Mouse (Mus musculus): ENCODE data around the gene Gclm. TPM values are rescaled to one million over a fixed set of nuclear protein-coding genes. Genes with fewer than 3 reads are reported as not detected.
"Not testable (repeated sequence)": the region's sequence is repeated elsewhere in the genome, so short reads cannot be mapped to it uniquely, and the experiment has no call there.

The Gclm gene
- polyA plus RNA-seq, 1 experiment from 2014 or later, result 40.3 TPM

DNA sequence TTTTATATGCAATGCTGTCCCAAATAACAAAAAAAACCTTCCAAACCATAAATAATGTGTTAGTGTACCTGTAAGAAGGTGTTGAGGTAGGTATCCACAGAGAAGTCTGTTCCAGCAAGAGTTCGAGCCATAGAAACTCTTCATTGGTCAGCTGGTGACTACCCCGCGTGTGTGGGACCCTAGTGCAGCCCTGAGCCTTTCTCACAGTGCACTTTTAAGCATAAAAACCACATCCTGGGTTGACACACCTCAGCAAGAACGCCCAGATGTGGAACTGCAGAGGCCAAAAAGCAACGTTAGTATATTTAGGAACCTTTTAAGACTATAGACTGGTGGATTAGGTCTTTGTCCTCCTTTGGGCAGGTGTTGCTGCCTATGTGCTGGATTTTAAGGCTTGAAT, 41.8 kb downstream of the Gclm start:
- Histone ChIP-seq H3K4me2 (no peak overlapping the region), H3K9me3 (no peaks in the 10 kb centered on the region), H3K36me3 (replicated peaks) (peaks cover 24% of the 10 kb centered on the region; the same call in 1 of the 2 replicates), H3K27me3 (replicated peaks) (no peaks in the 10 kb centered on the region), H3K4me3 (no peak overlapping the region), H3K4me1 (peaks cover 19% of the 10 kb centered on the region), H3K9ac (no peak overlapping the region), H3K27ac (no peak overlapping the region)
- 81% methylated on average over 5 of the region's 5 CpGs for WGBS
- ATAC-seq (replicated peaks), result no peak

DNA sequence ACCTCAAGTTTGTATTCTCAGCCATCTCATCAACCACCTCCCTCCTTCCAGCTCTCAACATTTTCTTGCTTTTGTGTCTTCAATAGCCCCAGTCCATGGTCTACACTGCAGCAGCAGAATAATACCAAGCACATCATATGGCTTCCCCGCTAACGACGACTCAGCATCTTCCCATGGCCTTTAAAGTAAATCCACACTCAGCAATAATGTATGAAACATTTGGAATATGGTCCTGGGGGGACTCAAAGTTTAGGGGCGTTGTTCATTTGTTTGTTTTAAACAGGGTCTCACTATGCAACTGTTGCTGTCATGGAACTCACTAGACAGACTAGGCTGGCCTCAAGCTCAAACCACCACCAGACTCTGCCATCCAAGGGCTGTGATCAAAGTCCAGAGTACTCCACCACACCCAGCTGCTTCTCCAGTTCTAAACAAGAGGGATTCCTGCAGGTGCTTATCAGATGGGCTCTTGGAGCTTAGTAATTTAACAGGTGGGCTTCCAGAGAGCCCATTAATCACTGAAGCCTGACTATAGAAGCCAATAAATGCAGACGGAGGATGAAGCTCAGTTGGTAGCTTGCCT, 43.3 kb downstream of the Gclm start:
- WGBS, result 92% methylated on average over 5 of the region's 5 CpGs
- Histone ChIP-seq H3K27me3 (replicated peaks) (no peaks in the 10 kb centered on the region), H3K4me1 (peaks cover 24% of the 10 kb centered on the region), H3K4me2 (no peak overlapping the region), H3K9ac (no peak overlapping the region), H3K27ac (no peak overlapping the region), H3K36me3 (replicated peaks) (peaks cover 11% of the 10 kb centered on the region; the same call in 1 of the 2 replicates), H3K4me3 (no peak overlapping the region), H3K9me3 (no peaks in the 10 kb centered on the region)
- ATAC-seq (replicated peaks), result no peak

DNA sequence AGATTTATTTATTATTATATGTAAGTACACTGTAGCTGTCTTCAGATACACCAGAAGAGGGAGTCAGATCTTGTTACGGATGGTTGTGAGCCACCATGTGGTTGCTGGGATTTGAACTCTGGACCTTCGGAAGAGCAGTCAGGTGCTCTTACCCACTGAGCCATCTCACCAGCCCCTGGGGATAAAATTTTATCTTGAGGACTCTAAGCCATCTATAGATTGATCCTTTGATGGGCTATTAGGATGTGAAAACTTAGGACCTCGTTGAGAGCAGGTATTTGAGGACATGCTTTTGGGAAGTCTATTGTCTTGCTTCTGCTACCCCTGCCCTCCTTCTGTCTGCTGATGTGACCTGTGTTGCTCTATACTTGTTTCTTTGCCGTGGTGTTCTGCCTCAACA, 44.0 kb downstream of the Gclm start:
- H3K4me1 ChIP-seq, result peaks cover 27% of the 10 kb centered on the region
- not testable (repeated sequence) for H3K4me3 ChIP-seq; ATAC-seq (replicated peaks); H3K27ac ChIP-seq; H3K27me3 ChIP-seq (replicated peaks); H3K9ac ChIP-seq; H3K36me3 ChIP-seq (replicated peaks); H3K9me3 ChIP-seq; H3K4me2 ChIP-seq
- 69% methylated on average over 4 of the region's 4 CpGs for WGBS

DNA sequence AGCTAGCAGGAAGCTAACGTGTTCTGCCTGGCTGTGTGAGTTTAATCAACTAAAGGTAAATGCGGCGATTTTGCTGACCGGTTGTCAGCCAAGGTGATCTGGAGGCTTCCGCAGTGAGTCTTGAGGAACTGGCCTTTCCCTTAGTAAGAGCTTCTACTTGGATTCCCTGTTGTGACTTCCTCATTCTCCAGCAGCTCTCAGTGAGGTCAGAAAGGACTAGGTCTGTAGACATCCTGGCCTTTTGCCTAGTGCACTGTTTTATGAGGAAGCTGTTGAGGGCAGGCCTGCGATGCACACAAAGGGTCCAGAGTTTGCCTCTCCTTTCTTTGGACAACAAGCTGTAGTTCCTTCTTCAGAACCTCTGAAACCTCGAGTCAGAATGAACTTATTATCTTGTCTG, 45.3 kb downstream of the Gclm start:
- Histone ChIP-seq H3K4me2 (peak overlapping the region; percentile 62), H3K4me1 (peaks cover 40% of the 10 kb centered on the region), H3K9me3 (no peaks in the 10 kb centered on the region), H3K36me3 (replicated peaks) (no peaks in the 10 kb centered on the region), H3K9ac (no peak overlapping the region), H3K4me3 (no peak overlapping the region), H3K27me3 (replicated peaks) (no peaks in the 10 kb centered on the region), H3K27ac (0 out of 2 replicates have a peak overlapping the region, but pooled peaks have one; percentile 7)
- ATAC-seq (replicated peaks), result no peak
- WGBS, result 76% methylated on average over 7 of the region's 7 CpGs

GRCm38 (mm10) chr3:122291828-122292227, 46.5 kb downstream of the Gclm start:
- H3K4me3 ChIP-seq, result peak overlapping the region; percentile 89
- peak overlapping the region; percentile 98 for H3K9ac ChIP-seq
- peak overlapping the region; percentile 100; the same call in 1 of the 2 replicates for H3K27ac ChIP-seq
- H3K9me3 ChIP-seq, result no peaks in the 10 kb centered on the region
- H3K36me3 ChIP-seq (replicated peaks), result no peaks in the 10 kb centered on the region
- ATAC-seq (replicated peaks), result no peak
- H3K4me2 ChIP-seq, result peak overlapping the region; percentile 62
- WGBS, result 39% methylated on average over 12 of the region's 12 CpGs
- H3K4me1 ChIP-seq, result peaks cover 41% of the 10 kb centered on the region
- H3K27me3 ChIP-seq (replicated peaks), result no peaks in the 10 kb centered on the region

- Histone ChIP-seq H3K9ac (peak overlapping the region; percentile 98), H3K4me3 (peak overlapping the region; percentile 89), H3K27me3 (replicated peaks) (no peaks in the 10 kb centered on the region), H3K4me1 (peaks cover 41% of the 10 kb centered on the region), H3K27ac (peak overlapping the region; percentile 100), H3K4me2 (peak overlapping the region; percentile 62), H3K36me3 (replicated peaks) (no peaks in the 10 kb centered on the region), H3K9me3 (no peaks in the 10 kb centered on the region)
- WGBS, result 7% methylated on average over 52 of the region's 54 CpGs
- ATAC-seq (replicated peaks), result peak; percentile 51
Observed at GRCm38 (mm10) chr3:122292300-122293222, 47.2 kb downstream of the Gclm start.

DNA sequence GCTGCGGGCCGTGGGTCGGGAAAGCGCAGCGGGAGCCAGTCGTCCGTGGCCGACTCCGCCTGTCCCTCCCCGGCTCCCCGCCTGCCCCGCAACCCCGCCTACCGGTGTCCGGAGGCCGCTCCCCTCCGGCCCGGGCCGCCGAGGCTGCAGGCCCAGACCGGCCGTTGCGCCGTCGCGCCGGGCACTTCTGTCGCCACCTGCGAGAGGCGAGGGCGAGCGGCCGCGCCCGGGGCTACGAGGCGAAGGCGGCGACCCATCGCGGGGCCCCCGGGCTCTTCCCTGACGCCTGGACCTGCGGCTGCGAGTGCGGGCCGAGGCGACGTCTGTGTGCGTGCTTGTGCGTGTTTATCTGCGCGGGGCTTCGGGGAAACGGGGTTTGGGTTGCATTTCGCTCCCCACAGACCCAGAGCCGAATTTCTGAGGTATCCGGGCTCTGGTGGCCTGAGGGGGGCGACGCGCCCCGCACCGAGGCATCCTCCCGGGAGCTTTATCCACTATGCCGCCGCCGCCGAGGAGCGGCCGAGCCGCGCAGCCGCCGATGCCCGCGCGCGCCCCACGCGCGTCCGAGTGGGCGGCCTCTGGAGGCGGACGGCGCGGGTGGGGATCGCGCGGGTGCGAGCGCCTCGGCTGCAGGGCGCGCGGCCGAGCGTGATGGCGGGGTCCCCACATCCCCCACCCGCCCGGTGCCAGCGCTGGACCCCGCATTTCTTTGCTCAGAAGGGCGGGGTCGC, 48.0 kb downstream of the Gclm start:
- H3K9me3 ChIP-seq, result no peaks in the 10 kb centered on the region
- H3K27me3 ChIP-seq (replicated peaks), result no peaks in the 10 kb centered on the region
- peak overlapping the region; percentile 98 for H3K9ac ChIP-seq
- H3K4me3 ChIP-seq, result peak overlapping the region; percentile 89
- ATAC-seq (replicated peaks), result peak; percentile 83
- H3K4me2 ChIP-seq, result peak overlapping the region; percentile 62
- no peaks in the 10 kb centered on the region for H3K36me3 ChIP-seq (replicated peaks)
- H3K27ac ChIP-seq, result peak overlapping the region; percentile 100
- under 1% methylated on average over 103 of the region's 105 CpGs for WGBS
- H3K4me1 ChIP-seq, result peaks cover 41% of the 10 kb centered on the region

DNA sequence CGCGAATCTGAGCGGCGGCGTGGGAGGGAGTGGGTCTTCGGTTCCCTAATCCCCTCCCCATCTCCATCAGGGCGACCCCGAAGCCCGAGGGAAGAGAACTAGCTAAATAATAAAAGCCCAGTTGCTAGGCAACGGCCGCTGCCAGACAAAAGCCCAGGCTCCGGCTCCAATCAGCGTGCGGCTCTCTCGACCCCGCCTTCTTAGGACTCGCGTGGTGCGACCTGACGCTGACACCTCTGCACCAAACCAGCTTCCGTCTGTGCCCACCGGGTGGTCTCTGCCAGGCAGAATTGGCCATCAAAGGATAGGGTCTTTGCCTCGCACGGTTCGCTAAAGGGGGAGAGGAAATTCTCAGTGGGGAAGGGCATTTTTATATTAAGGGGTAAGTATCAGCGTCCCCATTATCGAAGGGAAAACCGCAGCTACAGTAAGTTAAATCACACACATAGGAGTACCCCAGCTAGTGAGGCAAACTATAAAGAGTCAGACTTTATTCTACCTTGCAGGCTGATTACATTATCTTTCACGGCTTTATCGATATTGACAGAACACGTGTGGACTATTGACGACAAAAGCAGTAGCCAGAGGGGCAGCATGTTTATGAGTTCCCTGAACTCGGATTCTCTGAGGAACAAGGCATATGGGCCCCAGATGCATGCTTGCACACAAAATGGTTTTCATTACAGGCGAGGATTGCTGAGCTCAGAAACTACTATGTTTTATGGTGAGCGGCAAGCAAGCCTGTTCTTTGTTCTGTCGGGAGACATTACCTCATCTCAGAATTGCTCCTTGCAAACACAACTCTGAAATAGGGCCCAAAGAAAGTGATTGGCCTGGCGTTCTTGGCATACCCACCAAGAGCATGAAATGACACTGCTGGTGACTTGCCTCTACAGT, 48.8 kb downstream of the Gclm start, which contains the start of gene Bcar3:
Bcar3 (plus strand) TSS at position 183 of the 897 bp plus-strand sequence.
- Histone ChIP-seq H3K4me1 (peaks cover 41% of the 10 kb centered on the region), H3K27me3 (replicated peaks) (no peaks in the 10 kb centered on the region)
- WGBS, result 2% methylated on average over 37 of the region's 37 CpGs

DNA sequence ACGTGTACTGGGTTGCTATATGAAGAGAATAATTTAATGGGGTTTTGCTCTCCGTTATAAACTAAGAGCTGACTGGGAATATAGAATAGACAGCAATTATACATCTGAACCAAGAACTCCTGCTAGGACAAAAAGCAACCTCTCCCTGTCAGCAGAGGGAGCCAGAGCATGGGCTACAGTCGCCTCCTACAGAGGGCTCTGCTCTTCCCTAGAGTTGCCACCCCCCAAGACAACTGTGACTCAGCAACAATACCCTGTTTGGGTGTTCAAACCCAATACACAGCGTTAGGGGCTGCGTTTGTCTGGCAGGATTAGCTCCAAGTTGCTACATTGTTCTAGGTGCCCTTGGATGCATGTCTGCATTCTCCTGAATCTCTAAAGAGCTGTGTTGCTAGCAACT, 50.2 kb downstream of the Gclm start:
- Histone ChIP-seq H3K4me1 (peaks cover 39% of the 10 kb centered on the region), H3K4me2 (no peak overlapping the region), H3K4me3 (no peak overlapping the region), H3K9me3 (no peaks in the 10 kb centered on the region), H3K36me3 (replicated peaks) (no peaks in the 10 kb centered on the region), H3K9ac (no peak overlapping the region), H3K27ac (peak overlapping the region; percentile 100), H3K27me3 (replicated peaks) (no peaks in the 10 kb centered on the region)
- ATAC-seq (replicated peaks), result no peak
- WGBS, result 12% methylated on average over 5 of the region's 5 CpGs

More for the DNA sequence above, 48.8 kb downstream of the Gclm start, which contains the start of gene Bcar3:
- Histone ChIP-seq H3K4me3 (peak within 1 kb of the TSS; percentile 89), H3K4me2 (peak within 1 kb of the TSS; percentile 62), H3K27ac (peak within 1 kb of the TSS; percentile 100), H3K9ac (peak within 1 kb of the TSS; percentile 98), H3K9me3 (no peaks in the 10 kb centered on the region), H3K36me3 (replicated peaks) (no peaks in the 10 kb centered on the region)
- peak; percentile 91 for ATAC-seq (replicated peaks)

DNA sequence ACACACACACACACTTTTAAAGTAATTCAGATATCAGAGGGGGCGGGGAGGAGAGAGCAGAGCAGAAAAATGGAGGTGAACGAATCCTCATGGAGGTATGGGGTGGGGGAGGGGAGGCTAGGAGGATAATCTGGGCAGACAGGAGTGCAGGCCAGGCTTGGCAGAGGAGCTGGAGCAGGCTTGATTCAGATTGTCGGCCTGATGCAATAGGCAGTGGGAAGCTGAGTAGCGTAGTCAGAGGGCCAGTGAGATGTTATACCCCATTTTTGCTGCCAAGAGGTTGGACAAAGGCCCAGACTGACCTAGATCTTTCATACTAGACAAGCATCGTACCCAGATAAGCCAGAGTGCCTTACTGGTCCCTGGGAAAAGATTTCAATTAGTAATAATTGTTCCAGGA, 51.6 kb downstream of the Gclm start:
- 55% methylated on average over 5 of the region's 5 CpGs for WGBS
- no peak overlapping the region for H3K4me3 ChIP-seq
- no peaks in the 10 kb centered on the region for H3K36me3 ChIP-seq (replicated peaks)
- peaks cover 28% of the 10 kb centered on the region for H3K4me1 ChIP-seq
- no peak overlapping the region for H3K4me2 ChIP-seq
- no peak overlapping the region for H3K27ac ChIP-seq
- H3K27me3 ChIP-seq (replicated peaks), result no peaks in the 10 kb centered on the region
- ATAC-seq (replicated peaks), result no peak
- H3K9ac ChIP-seq, result no peak overlapping the region
- H3K9me3 ChIP-seq, result no peaks in the 10 kb centered on the region
